Mouse (Mus musculus): ENCODE data around the gene Pms2. TPM values are rescaled to one million over a fixed set of nuclear protein-coding genes. Genes with fewer than 3 reads are reported as not detected.

The Pms2 gene
- polyA plus RNA-seq, 1 experiment from 2014 or later: 16.7 TPM

DNA sequence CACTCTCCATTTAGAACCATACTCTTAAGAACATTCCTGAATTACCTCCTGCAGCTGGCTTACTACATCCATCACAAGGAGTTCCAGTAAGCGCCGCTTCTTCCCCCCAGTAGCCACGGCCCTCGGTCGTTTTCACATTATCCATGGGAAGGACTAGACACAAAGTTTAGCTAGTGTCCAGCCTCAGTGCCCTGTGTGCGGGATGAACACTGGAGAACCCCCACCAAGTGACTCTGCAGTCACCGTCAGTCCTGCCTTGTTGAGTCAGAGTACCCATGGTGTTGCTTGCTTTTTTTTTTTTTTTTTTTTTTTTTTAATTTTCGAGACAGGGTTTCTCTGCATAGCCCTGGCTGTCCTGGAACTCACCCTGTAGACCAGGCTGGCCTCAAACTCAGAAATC lies 51.4 kb downstream of the Pms2 start:
- no peak for DNase-seq (ENCODE audit: low spot score)
- no peak overlapping the region for H3K4me3 ChIP-seq (replicated peaks; ENCODE audit: low read depth, low read length)
- ATAC-seq (replicated peaks; ENCODE audit: low FRiP score, low read depth): no peak
- H3K4me2 ChIP-seq (ENCODE audit: low read length): no peak overlapping the region
- H3K9me3 ChIP-seq (replicated peaks; ENCODE audit: low read length): no peaks in the 10 kb centered on the region
- no peak for TF ChIP-seq CTCF (IDR thresholded peaks at IDR 0.05; ENCODE audit: low read depth)
- no peak overlapping the region for H3K27ac ChIP-seq
- no peaks in the 10 kb centered on the region for H3K27me3 ChIP-seq (ENCODE audit: insufficient read depth, low read length)
- WGBS: 86% methylated on average over 8 of the region's 8 CpGs
- no peak overlapping the region for H3K9ac ChIP-seq (ENCODE audit: low read depth, low read length)
- no peaks in the 10 kb centered on the region for H3K36me3 ChIP-seq (ENCODE audit: insufficient read depth, low read length)
- H3K4me1 ChIP-seq (replicated peaks; ENCODE audit: insufficient read depth, low read length): no peaks in the 10 kb centered on the region

GRCm38 (mm10) chr5:143965586-143966345 lies 56.0 kb downstream of the Pms2 start:
- Histone ChIP-seq H3K27me3 (ENCODE audit: insufficient read depth, low read length) (no peaks in the 10 kb centered on the region), H3K4me3 (replicated peaks; ENCODE audit: low read depth, low read length) (no peak overlapping the region), H3K36me3 (ENCODE audit: insufficient read depth, low read length) (no peaks in the 10 kb centered on the region), H3K27ac (no peak overlapping the region), H3K4me1 (replicated peaks; ENCODE audit: insufficient read depth, low read length) (no peaks in the 10 kb centered on the region), H3K9ac (ENCODE audit: low read depth, low read length) (no peak overlapping the region), H3K9me3 (replicated peaks; ENCODE audit: low read length) (no peaks in the 10 kb centered on the region), H3K4me2 (ENCODE audit: low read length) (no peak overlapping the region)
- ATAC-seq (replicated peaks; ENCODE audit: low FRiP score, low read depth) (no peak), DNase-seq (ENCODE audit: low spot score) (no peak)
- TF ChIP-seq CTCF (IDR thresholded peaks at IDR 0.05; ENCODE audit: low read depth): no peak
- 77% methylated on average over 12 of the region's 12 CpGs for WGBS

DNA sequence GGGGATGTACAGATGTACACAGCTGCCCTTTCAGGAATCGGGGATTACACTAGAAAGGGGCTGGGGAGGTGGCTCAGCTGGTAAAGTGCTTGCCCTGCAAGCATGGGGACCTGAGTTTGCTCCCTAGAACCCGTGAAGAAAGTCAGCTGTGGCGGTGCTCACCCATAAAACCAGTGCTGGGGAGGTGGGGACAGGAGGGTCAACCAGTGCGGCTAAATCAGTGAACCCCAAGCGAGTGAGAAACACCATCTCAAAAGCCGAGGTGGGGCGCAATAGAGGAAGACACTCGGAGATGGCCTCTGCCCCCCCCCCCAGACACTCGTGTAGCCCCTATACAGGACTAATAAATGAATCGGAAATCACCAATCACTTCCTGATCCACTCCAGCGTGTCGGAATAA lies 56.9 kb downstream of the Pms2 start:
- Histone ChIP-seq H3K9ac (ENCODE audit: low read depth, low read length) (no peak overlapping the region), H3K9me3 (replicated peaks; ENCODE audit: low read length) (no peaks in the 10 kb centered on the region), H3K4me3 (replicated peaks; ENCODE audit: low read depth, low read length) (no peak overlapping the region), H3K4me2 (ENCODE audit: low read length) (no peak overlapping the region), H3K27ac (no peak overlapping the region), H3K36me3 (ENCODE audit: insufficient read depth, low read length) (no peaks in the 10 kb centered on the region), H3K4me1 (replicated peaks; ENCODE audit: insufficient read depth, low read length) (no peaks in the 10 kb centered on the region), H3K27me3 (ENCODE audit: insufficient read depth, low read length) (no peaks in the 10 kb centered on the region)
- 82% methylated on average over 12 of the region's 12 CpGs for WGBS
- ATAC-seq (replicated peaks; ENCODE audit: low FRiP score, low read depth) (no peak), DNase-seq (ENCODE audit: low spot score) (no peak)
- TF ChIP-seq CTCF (IDR thresholded peaks at IDR 0.05; ENCODE audit: low read depth): no peak

- H3K4me2 ChIP-seq (ENCODE audit: low read length): no peak overlapping the region
- ATAC-seq (replicated peaks; ENCODE audit: low FRiP score, low read depth): no peak
- no peak for DNase-seq (ENCODE audit: low spot score)
- H3K4me1 ChIP-seq (replicated peaks; ENCODE audit: insufficient read depth, low read length): no peaks in the 10 kb centered on the region
- no peak overlapping the region for H3K27ac ChIP-seq
- no peaks in the 10 kb centered on the region for H3K36me3 ChIP-seq (ENCODE audit: insufficient read depth, low read length)
- H3K4me3 ChIP-seq (replicated peaks; ENCODE audit: low read depth, low read length): no peak overlapping the region
- no peak overlapping the region for H3K9ac ChIP-seq (ENCODE audit: low read depth, low read length)
- no peaks in the 10 kb centered on the region for H3K9me3 ChIP-seq (replicated peaks; ENCODE audit: low read length)
- TF ChIP-seq CTCF (IDR thresholded peaks at IDR 0.05; ENCODE audit: low read depth): no peak
- WGBS: 57% methylated on average over 3 of the region's 3 CpGs
- no peaks in the 10 kb centered on the region for H3K27me3 ChIP-seq (ENCODE audit: insufficient read depth, low read length)
These were observed 62.9 kb downstream of the Pms2 start for GRCm38 (mm10) chr5:143972628-143973027.

DNA sequence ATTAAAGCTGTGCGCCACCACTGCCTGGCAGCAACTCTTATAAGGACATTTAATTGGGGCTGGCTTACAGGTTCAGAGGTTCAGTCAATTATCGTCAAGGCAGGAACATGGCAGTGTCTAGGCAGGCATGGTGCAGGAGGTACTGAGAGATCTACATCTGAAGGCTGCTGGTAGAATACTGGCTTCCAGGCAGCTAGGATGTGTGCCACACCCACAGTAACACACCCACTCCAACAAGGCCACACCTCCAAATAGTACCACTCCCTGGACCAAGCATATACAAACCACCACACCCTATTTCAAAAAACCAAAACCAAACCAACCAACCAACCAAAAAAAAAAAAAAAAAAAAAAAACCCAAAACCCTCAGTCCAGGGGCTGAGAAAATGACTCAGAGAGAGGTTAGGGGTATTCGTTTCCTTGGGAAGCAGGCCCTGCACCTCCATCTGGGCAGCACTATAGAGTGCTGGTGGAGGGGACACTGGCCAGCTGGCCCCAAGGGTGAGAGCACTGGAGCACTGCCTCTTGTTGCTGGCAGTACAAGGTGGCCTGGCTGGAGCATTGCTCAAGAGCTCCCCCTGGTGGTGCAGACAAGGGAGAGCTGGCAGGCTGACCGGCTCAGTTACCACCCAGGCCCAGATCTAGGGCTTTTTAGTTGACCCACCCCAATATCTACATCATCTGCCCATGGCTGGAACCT lies 65.3 kb downstream of the Pms2 start:
- ATAC-seq (replicated peaks; ENCODE audit: low FRiP score, low read depth) (peak; percentile 68), DNase-seq (ENCODE audit: low spot score) (peak; percentile 68)
- 52% methylated on average over 4 of the region's 4 CpGs for WGBS
- peak; percentile 87 for TF ChIP-seq CTCF (IDR thresholded peaks at IDR 0.05; ENCODE audit: low read depth)
- Histone ChIP-seq H3K9ac (ENCODE audit: low read depth, low read length) (no peak overlapping the region), H3K27me3 (ENCODE audit: insufficient read depth, low read length) (no peaks in the 10 kb centered on the region), H3K4me3 (replicated peaks; ENCODE audit: low read depth, low read length) (no peak overlapping the region), H3K9me3 (replicated peaks; ENCODE audit: low read length) (no peaks in the 10 kb centered on the region), H3K4me2 (ENCODE audit: low read length) (no peak overlapping the region), H3K27ac (no peak overlapping the region), H3K36me3 (ENCODE audit: insufficient read depth, low read length) (no peaks in the 10 kb centered on the region), H3K4me1 (replicated peaks; ENCODE audit: insufficient read depth, low read length) (no peaks in the 10 kb centered on the region)

- Histone ChIP-seq H3K4me1 (replicated peaks; ENCODE audit: insufficient read depth, low read length) (no peaks in the 10 kb centered on the region), H3K27me3 (ENCODE audit: insufficient read depth, low read length) (no peaks in the 10 kb centered on the region), H3K36me3 (ENCODE audit: insufficient read depth, low read length) (no peaks in the 10 kb centered on the region), H3K27ac (no peak overlapping the region), H3K4me3 (replicated peaks; ENCODE audit: low read depth, low read length) (no peak overlapping the region), H3K4me2 (ENCODE audit: low read length) (no peak overlapping the region), H3K9me3 (replicated peaks; ENCODE audit: low read length) (no peaks in the 10 kb centered on the region), H3K9ac (ENCODE audit: low read depth, low read length) (no peak overlapping the region)
- DNase-seq (ENCODE audit: low spot score): no peak
- no peak for ATAC-seq (replicated peaks; ENCODE audit: low FRiP score, low read depth)
- TF ChIP-seq CTCF (IDR thresholded peaks at IDR 0.05; ENCODE audit: low read depth): no peak
- 57% methylated on average over 2 of the region's 2 CpGs for WGBS
These were observed 65.8 kb downstream of the Pms2 start for GRCm38 (mm10) chr5:143975631-143975933.
